Mouse (Mus musculus) lung, postnatal 0 days (tissue): ENCODE results near the gene Efna2.

Experiments
- CTCF ChIP-seq: IDR thresholded peaks from 2 replicates; pipeline ENCODE4 v1.5.1; 2016; ENCODE audit warnings: antibody characterized with exemption, mild to moderate bottlenecking
- EP300 ChIP-seq: IDR thresholded peaks from 2 replicates; pipeline ENCODE4 v1.6.1; 2016; ENCODE audit warnings: antibody characterized with exemption, mild to moderate bottlenecking, control low read depth

GRCm38 (mm10) chr10:80207676-80208075, 28.4 kb downstream of the Efna2 start:
- TF ChIP-seq CTCF: no peak
- TF ChIP-seq EP300: no peak
